Mouse (Mus musculus) small intestine, adult 10 weeks (tissue): Measurements from ENCODE around the gene Ikzf1. TPM values are rescaled to one million over a fixed set of nuclear protein-coding genes. Genes with fewer than 3 reads are reported as not detected.

ENCODE experiments used
- polyA plus RNA-seq: library from polyadenylated mRNA; stranded (reverse); fragments of 350-450 nt; fragmentation: Illumina TruSeq; extraction: RNeasy Lipid Tissue Mini Kit (QIAGEN cat#74804); gene quantifications from one replicate; pipeline ENCODE4 v1.2.3, GENCODE M21; 2014; ENCODE audit warnings: low replicate concordance

Ikzf1 gene
- polyA plus RNA-seq: 8.9 TPM

DNA sequence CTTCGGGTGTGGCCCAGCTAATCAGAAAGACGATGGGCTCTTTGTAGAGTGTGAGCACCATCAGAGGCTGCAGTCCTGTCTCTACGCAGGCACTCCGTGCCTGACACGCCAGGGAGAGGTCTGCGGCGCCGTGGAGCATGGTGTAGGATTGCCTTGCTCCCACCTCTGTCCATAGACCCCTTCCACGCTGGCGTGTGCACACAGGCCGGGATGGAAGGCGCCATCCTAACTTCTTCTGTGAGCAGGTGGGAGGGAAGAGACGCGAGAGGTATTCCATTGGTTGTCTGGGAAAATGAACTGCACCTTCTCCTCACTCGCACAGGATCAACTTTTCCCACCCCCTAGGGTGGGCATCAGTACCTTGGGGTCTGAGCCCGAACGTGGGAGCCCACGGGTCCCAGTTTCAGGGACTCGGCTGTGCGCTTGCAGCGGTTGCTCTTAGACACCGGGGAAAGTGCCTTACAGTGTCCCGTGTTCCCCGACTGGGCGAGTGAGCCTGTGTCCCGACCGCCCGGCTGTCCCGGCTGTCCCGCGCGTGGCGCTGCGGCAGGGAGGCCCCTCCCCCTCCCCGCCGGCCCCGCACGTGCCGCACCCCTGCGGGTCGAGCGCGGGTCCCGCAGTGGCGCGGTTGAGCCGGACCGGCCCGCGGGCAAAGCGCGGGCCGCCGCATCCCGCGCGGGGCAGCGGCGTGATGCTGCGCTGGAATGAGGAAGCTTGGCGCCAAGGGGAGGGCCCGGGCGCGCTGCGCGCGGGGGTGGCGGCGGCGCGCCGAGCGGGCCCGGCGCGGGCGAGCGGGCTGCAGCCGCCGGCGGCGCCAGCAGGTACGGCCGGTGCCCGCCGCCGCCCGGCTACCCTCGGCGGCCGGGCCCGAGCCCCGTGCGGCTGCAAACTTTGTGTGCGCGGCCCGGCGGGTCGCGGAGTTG lies at the start of gene Ikzf1:
TSS of gene Ikzf1 (plus strand) at position 74 of the 923 bp plus-strand sequence.

DNA sequence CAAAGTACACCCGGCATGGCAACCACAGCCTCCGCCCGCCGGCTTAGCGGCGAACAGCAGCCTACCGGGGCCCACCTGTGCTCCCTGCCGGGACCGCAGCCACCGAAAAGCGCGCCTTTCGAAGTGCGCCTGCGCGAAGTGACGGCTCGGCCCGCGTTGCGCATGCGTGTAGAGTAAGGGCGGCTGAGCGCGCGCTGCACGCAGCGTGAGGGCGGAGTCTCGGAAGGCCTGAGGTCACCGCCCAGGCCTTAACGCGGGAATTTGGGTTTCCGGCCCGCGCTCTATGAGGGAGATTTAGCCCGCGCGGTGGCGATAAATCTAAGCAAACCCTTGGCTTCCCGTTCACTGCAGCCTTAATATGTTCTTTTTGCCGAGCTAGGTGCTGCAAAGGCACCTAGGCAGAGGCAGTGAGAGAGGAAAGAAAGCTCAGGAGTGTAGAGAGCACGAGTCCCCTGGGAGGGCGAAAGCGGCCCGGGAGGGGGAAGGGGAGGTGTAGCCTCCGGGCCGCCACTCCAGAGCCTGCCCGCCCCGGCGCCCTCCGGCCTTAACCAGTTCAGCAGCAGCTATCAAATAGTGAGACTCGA lies 124.1 kb downstream of the Ikzf1 start, which contains the start of gene Fignl1:
TSS of gene Fignl1 (minus strand) at position 143 of the 584 bp plus-strand sequence.

Other genes starting within 250 kb of the Ikzf1 start
- not detected for gene Spata48, start 222.9 kb upstream of the Ikzf1 start, polyA plus RNA-seq
- gene Zpbp, start 222.6 kb upstream of the Ikzf1 start, polyA plus RNA-seq: 0.26 TPM
- gene 4930512M02Rik, start 57.2 kb upstream of the Ikzf1 start, polyA plus RNA-seq: not detected
- 14.2 TPM for gene Fignl1, start 124.0 kb downstream of the Ikzf1 start, polyA plus RNA-seq
- gene Ddc, start 213.1 kb downstream of the Ikzf1 start, polyA plus RNA-seq: 619 TPM